Mouse (Mus musculus): ENCODE results near the gene Bbs10. TPM values are rescaled to one million over a fixed set of nuclear protein-coding genes. Genes with fewer than 3 reads are reported as not detected.
A peak's percentile ranks its signal among the peaks of the same experiment; 100 is the strongest.

The Bbs10 gene
- polyA plus RNA-seq, 1 experiment from 2014 or later: 4.8 TPM

- peak overlapping the region; percentile 97; the same call in 1 of the 2 replicates for H3K27ac ChIP-seq (replicated peaks)
- H3K9ac ChIP-seq (replicated peaks): 0 out of 2 replicates have a peak overlapping the region, but pooled peaks have one; percentile 65
- no peaks in the 10 kb centered on the region for H3K9me3 ChIP-seq (replicated peaks)
- no peaks in the 10 kb centered on the region for H3K27me3 ChIP-seq (replicated peaks)
- 53% methylated on average over 6 of the region's 6 CpGs for WGBS
- peaks cover 19% of the 10 kb centered on the region for H3K4me1 ChIP-seq
- H3K4me3 ChIP-seq (replicated peaks): peak overlapping the region; percentile 69
- peak overlapping the region; percentile 60 for H3K4me2 ChIP-seq
- no peak for ATAC-seq (ENCODE audit: low FRiP score)
- H3K36me3 ChIP-seq: peaks cover 3% of the 10 kb centered on the region; the same call in 1 of the 2 replicates
Measured at GRCm38 (mm10) chr10:111297631-111298030, 848 bp upstream of the Bbs10 start.

DNA sequence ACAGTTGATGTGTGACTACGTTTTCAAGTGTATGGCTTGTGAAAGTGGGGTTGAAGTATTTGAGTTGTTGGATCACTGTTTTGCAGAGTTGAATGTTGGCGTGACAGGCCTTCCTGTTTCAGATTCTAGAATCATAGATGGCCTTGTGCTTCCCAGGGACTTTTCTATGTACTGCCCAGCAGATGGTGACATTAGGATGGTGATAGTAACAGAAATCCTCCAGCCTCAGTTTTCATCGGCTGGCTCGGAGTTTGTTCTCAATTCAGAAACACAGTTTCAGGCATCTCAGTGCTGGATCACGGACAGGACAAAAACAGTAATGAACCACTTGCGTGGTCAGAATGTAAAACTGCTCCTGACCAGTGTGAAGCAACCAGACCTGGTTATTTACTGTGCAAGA, 1.1 kb downstream of the Bbs10 start:
- 0 out of 2 replicates have a peak overlapping the region, but pooled peaks have one; percentile 65 for H3K9ac ChIP-seq (replicated peaks)
- ATAC-seq (ENCODE audit: low FRiP score): no peak

DNA sequence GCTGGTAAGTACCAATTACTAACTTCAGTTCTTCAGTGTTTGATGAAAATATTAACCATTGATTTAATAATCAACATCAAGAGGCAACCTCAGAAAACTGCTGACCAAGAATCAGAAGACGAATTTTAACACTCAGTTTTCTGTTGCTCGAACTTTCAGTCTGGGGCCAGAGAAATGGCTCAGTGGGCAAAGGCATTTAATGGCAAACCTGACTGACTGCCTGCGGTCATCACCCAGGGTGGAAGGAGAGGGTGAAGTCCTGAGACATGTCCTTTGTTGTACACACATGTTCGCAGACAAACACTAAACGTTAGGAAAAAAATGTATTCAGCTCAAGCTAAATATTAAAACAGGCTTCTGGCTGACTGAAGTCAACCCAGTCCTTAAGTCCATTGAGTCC, 2.6 kb downstream of the Bbs10 start:
- H3K36me3 ChIP-seq: no peaks in the 10 kb centered on the region
- no peak overlapping the region for H3K4me2 ChIP-seq
- no peaks in the 10 kb centered on the region for H3K9me3 ChIP-seq (replicated peaks)
- no peak overlapping the region for H3K9ac ChIP-seq (replicated peaks)
- H3K4me1 ChIP-seq: peaks cover 19% of the 10 kb centered on the region
- WGBS: 94% methylated on average over 5 of the region's 5 CpGs
- H3K27ac ChIP-seq (replicated peaks): no peak overlapping the region
- H3K4me3 ChIP-seq (replicated peaks): no peak overlapping the region
- no peak for ATAC-seq (ENCODE audit: low FRiP score)
- H3K27me3 ChIP-seq (replicated peaks): no peaks in the 10 kb centered on the region

More for the DNA sequence above, 1.1 kb downstream of the Bbs10 start:
- Histone ChIP-seq H3K27ac (replicated peaks) (no peak overlapping the region), H3K36me3 (no peaks in the 10 kb centered on the region), H3K27me3 (replicated peaks) (no peaks in the 10 kb centered on the region), H3K4me3 (replicated peaks) (no peak overlapping the region), H3K4me2 (peak overlapping the region; percentile 60; the same call in 1 of the 2 replicates), H3K9me3 (replicated peaks) (no peaks in the 10 kb centered on the region), H3K4me1 (peaks cover 19% of the 10 kb centered on the region)
- 81% methylated on average over 6 of the region's 6 CpGs for WGBS

DNA sequence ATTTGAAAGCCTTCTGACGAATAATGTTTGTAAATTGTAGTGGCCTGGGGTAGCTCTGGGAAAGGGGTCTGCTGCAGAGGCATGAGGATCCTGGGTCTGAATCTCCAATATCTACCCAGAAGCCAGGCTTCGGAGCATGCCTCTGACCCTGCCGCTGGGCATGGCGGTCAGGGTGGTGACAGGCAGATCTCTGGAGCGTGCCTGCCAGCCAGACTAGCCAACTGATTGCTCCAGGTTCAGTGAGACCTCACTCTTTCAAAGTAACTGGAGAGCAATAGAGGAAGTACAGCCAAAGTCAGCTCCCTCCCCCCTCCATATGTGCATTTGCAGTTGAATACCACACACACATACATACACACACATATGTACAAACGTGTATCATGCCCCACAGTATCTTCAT, 4.0 kb downstream of the Bbs10 start:
- Histone ChIP-seq H3K27ac (replicated peaks) (no peak overlapping the region), H3K4me2 (no peak overlapping the region), H3K27me3 (replicated peaks) (no peaks in the 10 kb centered on the region), H3K36me3 (no peaks in the 10 kb centered on the region), H3K9ac (replicated peaks) (no peak overlapping the region), H3K4me3 (replicated peaks) (no peak overlapping the region), H3K4me1 (peaks cover 18% of the 10 kb centered on the region), H3K9me3 (replicated peaks) (no peaks in the 10 kb centered on the region)
- WGBS: 97% methylated on average over 6 of the region's 6 CpGs
- no peak for ATAC-seq (ENCODE audit: low FRiP score)

DNA sequence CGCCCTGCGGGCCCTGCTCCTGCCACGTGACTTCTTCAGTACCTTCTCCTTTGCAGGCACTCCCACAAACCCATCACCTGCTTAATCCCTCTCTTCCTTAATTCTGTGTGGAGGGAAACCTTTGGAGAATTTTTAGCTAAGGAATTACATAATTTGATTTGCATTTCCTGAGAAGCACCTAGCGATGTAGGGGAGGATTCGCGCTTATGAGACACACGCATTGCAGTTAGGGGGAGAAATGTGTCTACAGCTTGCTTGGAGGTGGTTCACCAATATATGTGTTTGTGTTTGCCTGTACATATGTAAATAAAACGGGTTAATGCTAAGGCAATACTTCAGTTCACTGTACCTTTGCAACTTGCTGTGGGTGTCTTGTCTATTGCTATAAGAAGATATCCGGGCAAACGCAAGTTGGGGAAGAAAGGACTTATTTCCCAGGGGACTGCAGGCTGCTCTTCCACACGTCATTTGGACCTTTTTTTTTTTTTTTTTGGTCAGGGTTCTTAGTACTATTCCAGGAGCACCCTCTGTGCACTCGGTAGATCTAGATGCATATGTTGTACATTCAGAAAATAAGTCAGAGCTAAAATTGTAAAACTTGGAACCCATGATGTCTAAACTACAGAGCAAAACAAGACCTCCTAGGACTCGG, 10.5 kb downstream of the Bbs10 start:
- 91% methylated on average over 13 of the region's 13 CpGs for WGBS
- H3K27ac ChIP-seq (replicated peaks): no peak overlapping the region
- no peak for ATAC-seq (ENCODE audit: low FRiP score)
- H3K4me3 ChIP-seq (replicated peaks): no peak overlapping the region
- no peaks in the 10 kb centered on the region for H3K4me1 ChIP-seq
- no peaks in the 10 kb centered on the region for H3K27me3 ChIP-seq (replicated peaks)
- H3K9me3 ChIP-seq (replicated peaks): no peaks in the 10 kb centered on the region
- no peaks in the 10 kb centered on the region for H3K36me3 ChIP-seq
- H3K9ac ChIP-seq (replicated peaks): no peak overlapping the region
- H3K4me2 ChIP-seq: no peak overlapping the region

- no peaks in the 10 kb centered on the region for H3K4me1 ChIP-seq
- no peak overlapping the region for H3K9ac ChIP-seq (replicated peaks)
- no peak for ATAC-seq (ENCODE audit: low FRiP score)
- WGBS: 82% methylated on average over 6 of the region's 6 CpGs
- no peaks in the 10 kb centered on the region for H3K27me3 ChIP-seq (replicated peaks)
- no peaks in the 10 kb centered on the region for H3K36me3 ChIP-seq
- H3K27ac ChIP-seq (replicated peaks): no peak overlapping the region
- no peak overlapping the region for H3K4me3 ChIP-seq (replicated peaks)
- H3K9me3 ChIP-seq (replicated peaks): no peaks in the 10 kb centered on the region
- H3K4me2 ChIP-seq: no peak overlapping the region
Measured at GRCm38 (mm10) chr10:111313282-111313681, 14.8 kb downstream of the Bbs10 start.

DNA sequence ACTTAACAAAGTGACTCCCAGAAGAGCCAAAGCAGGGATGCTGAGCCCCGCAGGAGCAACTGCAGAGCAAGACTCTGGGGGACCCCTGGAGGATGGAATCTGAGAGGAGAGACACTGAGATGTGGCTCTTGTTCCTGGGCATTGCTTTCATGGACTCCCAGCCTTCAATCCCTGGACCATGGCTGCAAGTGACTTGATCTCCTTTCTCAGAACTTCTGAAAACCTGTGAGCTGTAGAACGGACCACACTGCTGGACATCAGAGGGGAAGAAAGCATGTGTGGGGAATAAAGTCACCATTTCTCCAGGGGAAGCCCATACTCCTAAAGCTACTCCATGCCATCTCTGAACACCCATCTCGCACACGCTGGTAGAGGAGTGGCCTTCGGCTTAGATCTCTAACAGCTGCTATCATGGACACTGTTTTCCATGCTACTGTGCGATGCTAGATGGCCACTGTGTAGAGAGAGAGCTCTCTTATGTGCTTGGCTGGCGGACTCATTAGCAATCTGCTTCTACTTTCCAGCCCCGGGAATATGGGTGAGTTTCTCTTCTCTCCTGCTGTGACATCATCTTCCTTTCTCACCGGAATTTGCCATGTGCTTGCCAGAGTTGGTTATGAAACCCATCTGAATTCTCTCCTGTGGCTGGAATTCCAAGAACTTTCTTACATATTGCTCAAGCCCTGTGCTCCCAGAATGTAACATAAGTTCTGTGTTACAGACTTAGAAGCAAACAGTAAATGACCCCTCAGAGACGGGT, 16.3 kb downstream of the Bbs10 start:
- WGBS: 84% methylated on average over 10 of the region's 10 CpGs
- no peaks in the 10 kb centered on the region for H3K9me3 ChIP-seq (replicated peaks)
- no peak for ATAC-seq (ENCODE audit: low FRiP score)
- H3K4me3 ChIP-seq (replicated peaks): no peak overlapping the region
- H3K9ac ChIP-seq (replicated peaks): no peak overlapping the region
- H3K4me2 ChIP-seq: no peak overlapping the region
- H3K27me3 ChIP-seq (replicated peaks): no peaks in the 10 kb centered on the region
- H3K36me3 ChIP-seq: no peaks in the 10 kb centered on the region
- H3K27ac ChIP-seq (replicated peaks): no peak overlapping the region
- H3K4me1 ChIP-seq: no peaks in the 10 kb centered on the region

DNA sequence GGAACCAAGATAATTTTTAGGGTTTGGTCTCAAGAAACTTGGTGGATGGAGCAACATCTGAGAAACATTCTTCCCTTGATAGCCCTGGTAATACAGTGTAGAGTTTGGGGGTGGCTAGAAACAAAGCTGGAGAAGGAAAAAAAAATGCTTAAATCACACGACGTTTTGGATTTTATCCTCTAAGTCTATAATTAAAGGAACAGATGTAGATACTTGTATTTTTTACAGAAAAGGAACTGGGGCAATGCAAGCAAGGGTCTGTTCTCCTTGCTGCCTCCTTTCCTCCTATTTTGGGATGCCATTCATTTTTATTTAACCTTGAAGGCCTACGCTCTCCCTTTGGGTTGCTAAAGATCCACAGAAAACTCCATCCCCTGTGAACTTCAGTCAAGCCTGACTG, 17.5 kb downstream of the Bbs10 start:
- ATAC-seq (ENCODE audit: low FRiP score): no peak
- WGBS: 93% methylated on average over 3 of the region's 3 CpGs

GRCm38 (mm10) chr10:111318021-111318420, 19.5 kb downstream of the Bbs10 start:
- no peaks in the 10 kb centered on the region for H3K4me1 ChIP-seq
- H3K36me3 ChIP-seq: no peaks in the 10 kb centered on the region
- ATAC-seq (ENCODE audit: low FRiP score): peak; percentile 59; the same call in 1 of the 2 replicates
- no peaks in the 10 kb centered on the region for H3K9me3 ChIP-seq (replicated peaks)
- H3K4me3 ChIP-seq (replicated peaks): no peak overlapping the region
- no peak overlapping the region for H3K9ac ChIP-seq (replicated peaks)
- H3K27me3 ChIP-seq (replicated peaks): no peaks in the 10 kb centered on the region
- no peak overlapping the region for H3K4me2 ChIP-seq
- H3K27ac ChIP-seq (replicated peaks): no peak overlapping the region
- WGBS: 67% methylated on average over 3 of the region's 3 CpGs

More for the DNA sequence above, 17.5 kb downstream of the Bbs10 start:
- no peak overlapping the region for H3K9ac ChIP-seq (replicated peaks)
- H3K4me1 ChIP-seq: no peaks in the 10 kb centered on the region
- no peak overlapping the region for H3K4me3 ChIP-seq (replicated peaks)
- H3K27me3 ChIP-seq (replicated peaks): no peaks in the 10 kb centered on the region
- no peak overlapping the region for H3K27ac ChIP-seq (replicated peaks)
- no peaks in the 10 kb centered on the region for H3K36me3 ChIP-seq
- no peaks in the 10 kb centered on the region for H3K9me3 ChIP-seq (replicated peaks)
- H3K4me2 ChIP-seq: no peak overlapping the region

DNA sequence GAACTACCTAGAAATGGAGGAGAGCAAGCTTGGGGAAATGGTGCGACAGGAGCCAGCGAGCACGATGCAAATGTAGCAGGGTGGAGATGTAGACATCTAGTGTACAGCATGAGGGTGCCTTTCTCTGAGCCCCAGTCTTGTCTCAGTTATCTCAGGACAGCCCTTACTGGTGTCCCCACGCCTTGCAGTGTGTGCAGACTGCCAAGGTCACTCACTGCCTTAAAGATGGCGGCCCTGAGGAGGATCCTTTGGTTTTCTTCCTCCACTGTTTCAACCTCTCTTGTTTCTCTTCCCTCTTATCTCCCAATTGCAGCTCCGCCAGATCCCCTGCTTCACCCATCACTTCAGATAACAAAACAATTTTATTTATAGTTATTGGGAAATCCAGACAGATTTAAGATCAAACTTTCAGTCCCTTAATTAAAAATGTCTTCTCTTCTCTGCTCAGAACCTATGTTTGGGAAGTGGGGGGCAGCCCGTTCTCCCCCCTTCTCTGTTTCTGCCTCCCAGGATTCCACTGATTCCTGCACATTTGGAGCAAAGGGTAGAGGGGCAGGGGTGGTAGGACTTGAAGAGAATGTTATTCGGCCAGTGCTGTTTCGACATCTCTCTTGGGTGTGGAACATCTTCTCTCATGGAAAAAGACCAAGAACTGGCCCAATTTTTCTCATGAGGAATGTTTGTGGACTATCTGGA, 20.5 kb downstream of the Bbs10 start:
- no peak for ATAC-seq (ENCODE audit: low FRiP score)
- WGBS: 90% methylated on average over 9 of the region's 9 CpGs
- Histone ChIP-seq H3K36me3 (no peaks in the 10 kb centered on the region), H3K27me3 (replicated peaks) (no peaks in the 10 kb centered on the region), H3K4me1 (no peaks in the 10 kb centered on the region), H3K9ac (replicated peaks) (no peak overlapping the region), H3K4me2 (no peak overlapping the region), H3K4me3 (replicated peaks) (no peak overlapping the region), H3K27ac (replicated peaks) (no peak overlapping the region), H3K9me3 (replicated peaks) (no peaks in the 10 kb centered on the region)

- no peak overlapping the region for H3K4me2 ChIP-seq
- no peaks in the 10 kb centered on the region for H3K36me3 ChIP-seq
- ATAC-seq (ENCODE audit: low FRiP score): no peak
- no peak overlapping the region for H3K4me3 ChIP-seq (replicated peaks)
- no peaks in the 10 kb centered on the region for H3K9me3 ChIP-seq (replicated peaks)
- no peak overlapping the region for H3K27ac ChIP-seq (replicated peaks)
- no peak overlapping the region for H3K9ac ChIP-seq (replicated peaks)
- no peaks in the 10 kb centered on the region for H3K27me3 ChIP-seq (replicated peaks)
- no peaks in the 10 kb centered on the region for H3K4me1 ChIP-seq
Measured at GRCm38 (mm10) chr10:111320579-111320978, 22.1 kb downstream of the Bbs10 start.

DNA sequence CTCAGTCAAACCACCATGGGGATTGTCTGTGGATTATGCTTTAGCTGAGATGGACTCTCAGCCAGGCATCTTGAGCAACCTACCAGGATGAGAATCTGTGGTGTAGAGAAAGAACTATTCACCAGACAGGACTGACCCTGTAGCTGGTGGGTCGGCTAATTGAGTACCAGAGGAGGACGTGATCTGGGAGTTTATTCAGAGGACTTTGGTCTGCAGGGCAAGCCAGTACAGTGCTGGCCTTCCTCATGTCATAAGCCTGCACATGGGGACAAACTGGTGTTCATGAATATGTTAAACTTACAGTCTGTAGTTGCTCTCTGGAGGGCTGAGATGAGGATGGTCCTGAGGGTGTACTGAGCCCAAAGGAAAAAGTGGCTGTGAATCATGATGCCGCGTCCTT, 29.5 kb downstream of the Bbs10 start:
- Histone ChIP-seq H3K9me3 (replicated peaks) (no peaks in the 10 kb centered on the region), H3K4me3 (replicated peaks) (no peak overlapping the region), H3K4me2 (no peak overlapping the region), H3K27me3 (replicated peaks) (no peaks in the 10 kb centered on the region), H3K36me3 (no peaks in the 10 kb centered on the region), H3K4me1 (no peaks in the 10 kb centered on the region), H3K9ac (replicated peaks) (no peak overlapping the region), H3K27ac (replicated peaks) (no peak overlapping the region)
- ATAC-seq (ENCODE audit: low FRiP score): no peak
- 84% methylated on average over 4 of the region's 4 CpGs for WGBS

Measured in neural tube, embryonic 15.5 days (tissue).